Mouse (Mus musculus) kidney, postnatal 0 days (tissue): ENCODE data around the gene Jph4. TPM values are rescaled to one million over a fixed set of nuclear protein-coding genes. Genes with fewer than 3 reads are reported as not detected.
A peak's percentile ranks its signal among the peaks of the same experiment; 100 is the strongest.

Experiments used
- ATAC-seq: fragments of 200-750 bp; cut with Nextera tagmentation; replicated peaks from 2 replicates; pipeline ENCODE4 v1.8.0; 2017; ENCODE audit warnings: low read depth, moderate number of reproducible peaks, moderate TSS enrichment, moderate library complexity; ENCODE audit not compliant: low FRiP score
- DNase-seq: peaks from one replicate; pipeline ENCODE4 v3.0.0-alpha.2; 2016; ENCODE audit warnings: low spot score
- H3K27ac ChIP-seq: fragments of 300-500 bp; sonication (generic); 2 replicates; pipeline ENCODE4 v1.5.1; 2014; ENCODE audit warnings: mild to moderate bottlenecking
- H3K27me3 ChIP-seq: fragments of 300-500 bp; sonication (generic); 2 replicates; pipeline ENCODE4 v1.6.1; 2014; ENCODE audit warnings: low read length, mixed read lengths; ENCODE audit not compliant: insufficient read depth
- H3K36me3 ChIP-seq: fragments of 300-500 bp; sonication (generic); 2 replicates; pipeline ENCODE4 v1.6.1; 2014; ENCODE audit warnings: low read length, mixed read lengths; ENCODE audit not compliant: insufficient read depth
- H3K4me1 ChIP-seq: fragments of 300-500 bp; sonication (generic); replicated peaks from 2 replicates; pipeline ENCODE4 v1.6.1; 2014; ENCODE audit warnings: antibody characterized with exemption, low read length, mixed read lengths; ENCODE audit not compliant: insufficient read depth
- H3K4me2 ChIP-seq: fragments of 300-500 bp; sonication (generic); 2 replicates; pipeline ENCODE4 v1.6.1; 2014; ENCODE audit warnings: mild to moderate bottlenecking, low read length, moderate library complexity, mixed read lengths
- H3K4me3 ChIP-seq: fragments of 300-500 bp; sonication (generic); replicated peaks from 2 replicates; pipeline ENCODE4 v1.5.1; 2014; ENCODE audit warnings: low read depth, low read length
- H3K9ac ChIP-seq: fragments of 300-500 bp; sonication (generic); 2 replicates; pipeline ENCODE4 v1.6.1; 2014; ENCODE audit warnings: low read depth, low read length
- H3K9me3 ChIP-seq: fragments of 300-500 bp; sonication (generic); replicated peaks from 2 replicates; pipeline ENCODE4 v1.6.1; 2016; ENCODE audit warnings: low read length, inconsistent platforms, mixed read lengths
- CTCF ChIP-seq: IDR thresholded peaks from 2 replicates; pipeline ENCODE4 v1.5.1; 2016; ENCODE audit warnings: antibody characterized with exemption, low read depth, mild to moderate bottlenecking, moderate library complexity
- WGBS: fragments of 180-500 bp; shearing (Covaris S2); extraction: QIAGEN DNeasy Blood & Tissue Kit; methylation state at CpG from one replicate; pipeline ENCODE4 v1.1.7; 2014; 5-methylcytosine and 5-hydroxymethylcytosine counted together
- polyA plus RNA-seq: library from polyadenylated mRNA; unstranded; fragments of >200 nt; fragmentation: Nextera tagmentation; extraction: Ambion mirVana; gene quantifications from 2 replicates; pipeline ENCODE4 v1.2.1, GENCODE M21; 2015

Gene Jph4
- polyA plus RNA-seq, 1 experiment from 2014 or later = 0.30 TPM

GRCm38 (mm10) chr14:55076224-55076623, 40.5 kb downstream of the Jph4 start:
- H3K4me3 ChIP-seq = no peak overlapping the region
- H3K9me3 ChIP-seq = no peaks in the 10 kb centered on the region
- H3K4me1 ChIP-seq = peaks cover 11% of the 10 kb centered on the region
- no peak for ATAC-seq
- TF ChIP-seq CTCF = no peak
- no peak overlapping the region for H3K4me2 ChIP-seq
- no peak overlapping the region for H3K9ac ChIP-seq
- no peak for DNase-seq
- no peak overlapping the region for H3K27ac ChIP-seq
- no peaks in the 10 kb centered on the region for H3K27me3 ChIP-seq
- 43% methylated on average over 6 of the region's 6 CpGs for WGBS
- no peaks in the 10 kb centered on the region for H3K36me3 ChIP-seq

- H3K27ac ChIP-seq = no peak overlapping the region
- H3K27me3 ChIP-seq = no peaks in the 10 kb centered on the region
- H3K36me3 ChIP-seq = no peaks in the 10 kb centered on the region
- no peaks in the 10 kb centered on the region for H3K9me3 ChIP-seq
- peaks cover 11% of the 10 kb centered on the region for H3K4me1 ChIP-seq
- no peak for DNase-seq
- TF ChIP-seq CTCF = no peak
- ATAC-seq = no peak
- 94% methylated on average over 12 of the region's 12 CpGs for WGBS
- no peak overlapping the region for H3K4me2 ChIP-seq
- no peak overlapping the region for H3K4me3 ChIP-seq
- no peak overlapping the region for H3K9ac ChIP-seq
Observed at GRCm38 (mm10) chr14:55074416-55074815, 42.3 kb downstream of the Jph4 start.

- H3K27me3 ChIP-seq = no peaks in the 10 kb centered on the region
- no peak overlapping the region for H3K27ac ChIP-seq
- H3K36me3 ChIP-seq = 0 out of 2 replicates have a peak, but pooled peaks cover under 1% of the 10 kb centered on the region
- DNase-seq (peak; percentile 38), ATAC-seq (no peak; the same call in 1 of the 2 replicates)
- no peaks in the 10 kb centered on the region for H3K9me3 ChIP-seq
- peak overlapping the region; percentile 40 for H3K4me2 ChIP-seq
- no peak for TF ChIP-seq CTCF
- no peak overlapping the region for H3K4me3 ChIP-seq
- 14% methylated on average over 19 of the region's 19 CpGs for WGBS
- no peaks in the 10 kb centered on the region for H3K4me1 ChIP-seq
- H3K9ac ChIP-seq = peak overlapping the region; percentile 23; the same call in 1 of the 2 replicates
Observed at GRCm38 (mm10) chr14:55071756-55072155, 45.0 kb downstream of the Jph4 start.

- TF ChIP-seq CTCF = no peak
- 0 out of 2 replicates have a peak, but pooled peaks cover 6% of the 10 kb centered on the region for H3K36me3 ChIP-seq
- no peak for DNase-seq
- H3K27ac ChIP-seq = no peak overlapping the region
- no peak overlapping the region for H3K9ac ChIP-seq
- 89% methylated on average over 8 of the region's 8 CpGs for WGBS
- H3K4me2 ChIP-seq = no peak overlapping the region
- no peak for ATAC-seq
- H3K4me1 ChIP-seq = peaks cover 4% of the 10 kb centered on the region; the same call in 1 of the 2 replicates
- H3K4me3 ChIP-seq = no peak overlapping the region
- no peaks in the 10 kb centered on the region for H3K27me3 ChIP-seq
- no peaks in the 10 kb centered on the region for H3K9me3 ChIP-seq
Observed at GRCm38 (mm10) chr14:55066042-55066441, 50.7 kb downstream of the Jph4 start.

- Histone ChIP-seq H3K9me3 (no peaks in the 10 kb centered on the region), H3K4me1 (peaks cover 6% of the 10 kb centered on the region; the same call in 1 of the 2 replicates), H3K4me2 (no peak overlapping the region), H3K36me3 (0 out of 2 replicates have a peak, but pooled peaks cover 6% of the 10 kb centered on the region), H3K27me3 (no peaks in the 10 kb centered on the region), H3K9ac (no peak overlapping the region), H3K4me3 (no peak overlapping the region), H3K27ac (no peak overlapping the region)
- ATAC-seq (no peak), DNase-seq (no peak)
- 92% methylated on average over 13 of the region's 13 CpGs for WGBS
- no peak for TF ChIP-seq CTCF
Observed at GRCm38 (mm10) chr14:55065391-55065790, 51.3 kb downstream of the Jph4 start.

GRCm38 (mm10) chr14:55064481-55065370, 52.0 kb downstream of the Jph4 start:
- TF ChIP-seq CTCF = no peak
- no peak overlapping the region for H3K4me3 ChIP-seq
- 82% methylated on average over 35 of the region's 35 CpGs for WGBS

More at GRCm38 (mm10) chr14:55064481-55065370, 52.0 kb downstream of the Jph4 start:
- no peak for ATAC-seq
- no peak for DNase-seq
- no peak overlapping the region for H3K9ac ChIP-seq
- no peaks in the 10 kb centered on the region for H3K27me3 ChIP-seq
- H3K36me3 ChIP-seq = 0 out of 2 replicates have a peak, but pooled peaks cover 6% of the 10 kb centered on the region
- H3K27ac ChIP-seq = no peak overlapping the region
- no peaks in the 10 kb centered on the region for H3K9me3 ChIP-seq
- H3K4me1 ChIP-seq = peaks cover 6% of the 10 kb centered on the region; the same call in 1 of the 2 replicates
- H3K4me2 ChIP-seq = no peak overlapping the region
